Mouse (Mus musculus): ENCODE results near the gene Comtd1. TPM values are rescaled to one million over a fixed set of nuclear protein-coding genes. Genes with fewer than 3 reads are reported as not detected.

Gene Comtd1
- polyA plus RNA-seq, 1 experiment from 2014 or later = 47.4 TPM

DNA sequence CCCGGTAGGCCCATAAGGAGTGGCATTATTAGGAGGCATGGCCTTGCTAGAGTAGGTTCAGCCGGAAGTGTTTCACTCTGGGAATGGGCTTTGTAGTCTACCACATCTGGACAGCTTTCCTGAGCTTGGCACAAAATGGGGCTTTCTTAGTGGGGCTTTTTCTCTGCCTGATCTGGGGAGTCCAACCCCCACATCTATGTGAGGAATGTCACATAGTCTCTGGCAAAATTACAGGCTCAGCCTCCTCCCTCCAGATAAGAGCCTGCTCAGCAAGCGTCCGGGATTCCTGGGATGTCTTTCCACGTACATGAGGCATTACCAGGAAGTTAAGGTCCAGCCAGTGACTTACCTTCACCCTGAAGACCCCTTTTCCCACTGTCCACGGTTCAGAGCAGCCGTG is 24.9 kb downstream of the Comtd1 start:
- Histone ChIP-seq H3K27ac (ENCODE audit: low read depth) (no peak overlapping the region), H3K9me3 (ENCODE audit: control insufficient read depth, low read length) (no peaks in the 10 kb centered on the region), H3K9ac (ENCODE audit: low read length) (no peak overlapping the region), H3K36me3 (ENCODE audit: control insufficient read depth, insufficient read depth, low read length) (no peaks in the 10 kb centered on the region), H3K4me2 (ENCODE audit: low read length) (no peak overlapping the region), H3K4me1 (replicated peaks; ENCODE audit: control insufficient read depth, insufficient read depth, low read length) (peaks cover 17% of the 10 kb centered on the region), H3K27me3 (replicated peaks; ENCODE audit: control insufficient read depth, insufficient read depth, low read length) (no peaks in the 10 kb centered on the region), H3K4me3 (ENCODE audit: low read depth, low read length) (no peak overlapping the region)
- DNase-seq (ENCODE audit: low spot score) = no peak
- no peak for ATAC-seq (replicated peaks; ENCODE audit: low FRiP score, low TSS enrichment, low read depth)
- WGBS = 56% methylated on average over 7 of the region's 7 CpGs

DNA sequence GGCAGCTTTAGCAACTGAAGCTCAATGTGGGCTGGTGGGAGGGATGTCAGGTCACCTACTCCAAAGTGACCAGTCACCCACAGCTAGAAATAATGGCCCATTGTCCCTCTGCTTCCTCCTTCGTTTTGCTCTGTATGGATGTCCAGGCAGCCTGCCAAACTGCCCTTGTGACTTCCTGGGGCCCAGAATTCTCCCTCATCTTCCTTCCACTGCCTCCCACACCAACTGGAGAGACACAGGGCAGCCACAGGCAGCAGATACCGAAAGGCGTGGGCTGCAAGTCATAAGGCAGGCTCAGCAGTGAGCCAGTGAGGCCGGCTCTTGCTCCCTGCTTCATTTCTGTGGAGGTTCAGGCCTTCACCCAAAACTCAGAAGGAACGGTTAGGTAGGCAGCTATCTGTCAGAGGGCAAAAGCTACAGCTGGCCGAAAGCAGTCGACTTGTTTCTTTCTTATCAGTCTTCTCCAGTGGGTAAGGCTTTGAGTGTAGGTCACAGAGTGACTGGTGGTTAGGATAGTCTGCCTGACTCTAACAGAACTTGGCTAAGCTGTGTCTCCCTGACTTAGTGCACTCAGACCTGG is 25.9 kb downstream of the Comtd1 start:
- Histone ChIP-seq H3K36me3 (ENCODE audit: control insufficient read depth, insufficient read depth, low read length) (no peaks in the 10 kb centered on the region), H3K4me1 (replicated peaks; ENCODE audit: control insufficient read depth, insufficient read depth, low read length) (peaks cover 17% of the 10 kb centered on the region), H3K9ac (ENCODE audit: low read length) (no peak overlapping the region), H3K4me2 (ENCODE audit: low read length) (no peak overlapping the region), H3K27ac (ENCODE audit: low read depth) (peak overlapping the region; percentile 80), H3K4me3 (ENCODE audit: low read depth, low read length) (no peak overlapping the region), H3K27me3 (replicated peaks; ENCODE audit: control insufficient read depth, insufficient read depth, low read length) (no peaks in the 10 kb centered on the region), H3K9me3 (ENCODE audit: control insufficient read depth, low read length) (no peaks in the 10 kb centered on the region)
- ATAC-seq (replicated peaks; ENCODE audit: low FRiP score, low TSS enrichment, low read depth) (no peak), DNase-seq (ENCODE audit: low spot score) (peak; percentile 56)
- WGBS = 46% methylated on average over 7 of the region's 7 CpGs

DNA sequence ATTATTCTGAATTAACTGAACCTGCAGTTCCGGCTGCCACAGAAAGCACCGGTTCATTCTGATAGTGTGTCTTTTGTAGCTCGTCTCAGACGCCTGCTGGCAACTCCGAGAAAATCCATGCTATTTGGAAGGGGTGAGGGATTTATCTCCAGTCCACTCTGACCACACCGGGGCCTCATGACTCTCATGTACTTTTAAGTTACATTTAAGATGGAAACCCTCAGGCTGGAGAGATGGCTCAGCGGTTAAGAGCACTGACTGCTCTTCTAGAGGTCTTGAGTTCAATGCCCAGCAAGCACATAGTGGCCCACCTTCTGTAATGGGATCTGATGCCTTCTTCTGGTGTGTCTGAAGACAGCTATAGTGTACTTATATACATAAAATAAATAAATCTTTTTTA is 26.5 kb downstream of the Comtd1 start:
- peaks cover 17% of the 10 kb centered on the region for H3K4me1 ChIP-seq (replicated peaks; ENCODE audit: control insufficient read depth, insufficient read depth, low read length)
- no peak overlapping the region for H3K4me2 ChIP-seq (ENCODE audit: low read length)
- H3K36me3 ChIP-seq (ENCODE audit: control insufficient read depth, insufficient read depth, low read length) = no peaks in the 10 kb centered on the region
- ATAC-seq (replicated peaks; ENCODE audit: low FRiP score, low TSS enrichment, low read depth) = no peak
- 77% methylated on average over 7 of the region's 7 CpGs for WGBS
- DNase-seq (ENCODE audit: low spot score) = no peak
- H3K27me3 ChIP-seq (replicated peaks; ENCODE audit: control insufficient read depth, insufficient read depth, low read length) = no peaks in the 10 kb centered on the region
- no peaks in the 10 kb centered on the region for H3K9me3 ChIP-seq (ENCODE audit: control insufficient read depth, low read length)
- no peak overlapping the region for H3K4me3 ChIP-seq (ENCODE audit: low read depth, low read length)
- no peak overlapping the region for H3K9ac ChIP-seq (ENCODE audit: low read length)
- H3K27ac ChIP-seq (ENCODE audit: low read depth) = peak overlapping the region; percentile 80

DNA sequence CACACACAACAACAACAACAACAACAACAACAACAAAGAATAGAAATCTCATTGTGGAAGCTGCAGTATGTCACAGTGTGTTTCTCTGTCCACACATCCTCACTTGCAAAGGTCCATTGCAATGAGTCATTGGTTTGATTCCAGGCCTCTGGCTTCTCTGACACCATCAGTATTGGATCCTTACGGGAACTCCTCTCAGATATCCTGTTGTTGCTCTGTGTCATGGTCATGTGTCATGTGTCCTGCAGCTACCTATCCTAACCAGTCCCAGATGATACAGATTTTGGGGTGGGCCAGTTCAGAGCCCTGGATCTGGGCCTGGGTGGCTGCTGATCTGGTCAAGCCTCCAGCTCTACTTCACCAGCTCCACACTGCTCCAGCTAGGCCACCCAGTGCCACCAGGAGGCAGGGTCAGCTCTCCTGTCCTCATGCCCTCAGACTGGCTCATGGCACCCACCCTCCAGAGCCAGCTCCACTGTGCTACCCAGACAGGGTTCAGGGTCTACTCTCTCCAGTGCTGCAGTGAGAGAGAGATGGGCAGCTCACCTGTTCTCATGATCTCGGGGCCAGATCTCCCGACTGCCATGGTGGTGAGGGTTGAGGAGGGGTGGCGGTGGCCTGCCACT is 27.8 kb downstream of the Comtd1 start:
- Histone ChIP-seq H3K9me3 (ENCODE audit: control insufficient read depth, low read length) (no peaks in the 10 kb centered on the region), H3K4me1 (replicated peaks; ENCODE audit: control insufficient read depth, insufficient read depth, low read length) (peaks cover 18% of the 10 kb centered on the region), H3K4me2 (ENCODE audit: low read length) (no peak overlapping the region), H3K4me3 (ENCODE audit: low read depth, low read length) (no peak overlapping the region), H3K9ac (ENCODE audit: low read length) (no peak overlapping the region), H3K27me3 (replicated peaks; ENCODE audit: control insufficient read depth, insufficient read depth, low read length) (no peaks in the 10 kb centered on the region), H3K36me3 (ENCODE audit: control insufficient read depth, insufficient read depth, low read length) (no peaks in the 10 kb centered on the region), H3K27ac (ENCODE audit: low read depth) (no peak overlapping the region)
- DNase-seq (ENCODE audit: low spot score) = no peak
- 86% methylated on average over 4 of the region's 4 CpGs for WGBS
- ATAC-seq (replicated peaks; ENCODE audit: low FRiP score, low TSS enrichment, low read depth) = no peak

DNA sequence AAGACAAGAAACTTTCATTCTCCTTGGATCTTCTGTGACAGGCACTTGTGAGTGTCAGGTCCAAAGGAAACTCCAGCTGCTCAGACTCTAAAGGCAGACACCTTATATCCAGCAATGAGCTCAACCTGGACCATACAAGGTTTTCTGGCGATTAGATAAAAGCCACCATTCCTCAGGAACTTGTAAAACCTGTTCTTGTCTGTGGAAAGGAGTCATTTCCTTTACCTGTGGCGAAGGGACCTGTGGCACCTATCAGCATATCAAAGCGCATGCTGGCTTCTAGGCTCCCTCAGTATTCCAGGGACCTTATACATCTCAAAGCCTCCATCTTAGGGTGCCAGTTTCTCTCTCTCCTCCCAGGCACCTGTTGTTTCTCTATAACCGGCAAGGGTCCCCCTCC is 31.3 kb downstream of the Comtd1 start:
- H3K36me3 ChIP-seq (ENCODE audit: control insufficient read depth, insufficient read depth, low read length) = no peaks in the 10 kb centered on the region
- WGBS = 39% methylated on average over 4 of the region's 4 CpGs
- no peak overlapping the region for H3K27ac ChIP-seq (ENCODE audit: low read depth)
- no peaks in the 10 kb centered on the region for H3K9me3 ChIP-seq (ENCODE audit: control insufficient read depth, low read length)
- H3K4me2 ChIP-seq (ENCODE audit: low read length) = no peak overlapping the region
- peaks cover 5% of the 10 kb centered on the region; the same call in 1 of the 2 replicates for H3K4me1 ChIP-seq (replicated peaks; ENCODE audit: control insufficient read depth, insufficient read depth, low read length)
- DNase-seq (ENCODE audit: low spot score) = no peak
- ATAC-seq (replicated peaks; ENCODE audit: low FRiP score, low TSS enrichment, low read depth) = no peak; the same call in 1 of the 2 replicates
- H3K9ac ChIP-seq (ENCODE audit: low read length) = no peak overlapping the region
- no peak overlapping the region for H3K4me3 ChIP-seq (ENCODE audit: low read depth, low read length)
- no peaks in the 10 kb centered on the region for H3K27me3 ChIP-seq (replicated peaks; ENCODE audit: control insufficient read depth, insufficient read depth, low read length)

DNA sequence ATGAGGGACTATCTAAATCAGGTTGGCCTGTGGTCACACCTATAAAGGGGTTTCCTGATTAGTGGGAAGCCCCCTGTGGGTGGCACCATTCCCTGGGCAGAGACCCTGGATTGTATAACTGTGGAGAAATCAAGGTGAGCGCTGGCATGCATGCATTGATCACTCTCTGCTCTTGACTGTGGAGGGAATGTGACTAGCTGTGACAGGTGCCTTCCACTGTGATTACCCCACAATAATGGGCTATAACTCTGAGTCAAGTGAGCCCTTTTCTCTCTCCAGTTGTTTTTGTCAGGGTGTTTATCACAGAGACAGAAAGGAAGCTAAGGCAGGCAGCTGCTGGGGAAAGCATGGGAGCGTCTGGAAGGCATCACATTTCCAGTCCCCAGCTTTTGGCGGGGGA is 32.5 kb downstream of the Comtd1 start:
- Histone ChIP-seq H3K9me3 (ENCODE audit: control insufficient read depth, low read length) (no peaks in the 10 kb centered on the region), H3K4me2 (ENCODE audit: low read length) (no peak overlapping the region), H3K4me1 (replicated peaks; ENCODE audit: control insufficient read depth, insufficient read depth, low read length) (0 out of 2 replicates have a peak, but pooled peaks cover 5% of the 10 kb centered on the region), H3K27me3 (replicated peaks; ENCODE audit: control insufficient read depth, insufficient read depth, low read length) (no peaks in the 10 kb centered on the region), H3K4me3 (ENCODE audit: low read depth, low read length) (no peak overlapping the region), H3K27ac (ENCODE audit: low read depth) (no peak overlapping the region), H3K9ac (ENCODE audit: low read length) (no peak overlapping the region), H3K36me3 (ENCODE audit: control insufficient read depth, insufficient read depth, low read length) (no peaks in the 10 kb centered on the region)
- 44% methylated on average over 3 of the region's 3 CpGs for WGBS
- ATAC-seq (replicated peaks; ENCODE audit: low FRiP score, low TSS enrichment, low read depth) (no peak), DNase-seq (ENCODE audit: low spot score) (no peak)

DNA sequence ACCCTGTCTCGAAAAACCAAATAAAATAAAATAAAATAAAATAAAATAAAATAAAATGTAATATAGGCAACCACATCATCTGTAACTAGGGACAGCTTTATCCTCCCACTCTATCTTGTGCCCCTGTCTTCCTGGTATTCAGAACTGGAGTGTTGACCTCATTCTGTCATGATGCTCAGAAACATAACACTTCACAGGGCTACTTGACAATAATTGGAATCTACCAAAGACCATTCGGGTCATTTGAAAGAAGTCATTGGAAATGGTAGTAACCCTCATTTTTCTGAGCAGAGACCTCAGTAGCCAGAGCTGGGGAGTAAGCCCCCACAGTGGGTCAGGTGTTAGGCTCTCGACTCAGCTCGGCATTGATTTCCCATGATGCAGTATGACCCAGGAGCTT is 34.2 kb downstream of the Comtd1 start:
- WGBS = 95% methylated on average over 4 of the region's 4 CpGs

DNA sequence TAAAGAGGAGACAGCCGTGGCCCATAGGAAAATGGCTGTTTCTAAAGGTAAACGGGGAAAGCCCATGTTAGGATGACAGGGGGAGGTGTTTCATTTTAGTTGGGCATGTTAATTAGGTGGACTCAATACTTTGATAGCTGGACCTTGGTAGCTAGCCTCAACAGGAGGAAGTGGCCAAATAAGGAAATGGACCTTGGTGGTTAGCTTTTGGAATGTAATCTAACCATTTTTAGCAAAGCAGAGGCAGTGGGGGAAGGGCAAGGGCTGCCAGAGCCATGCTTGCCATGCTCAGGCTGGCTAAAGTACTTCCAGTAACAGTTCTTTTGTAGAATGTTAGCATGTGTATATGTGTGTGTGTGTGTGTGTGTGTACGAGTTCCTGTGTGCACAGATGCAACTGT is 34.9 kb downstream of the Comtd1 start:
- H3K4me1 ChIP-seq (replicated peaks; ENCODE audit: control insufficient read depth, insufficient read depth, low read length) = 0 out of 2 replicates have a peak, but pooled peaks cover 5% of the 10 kb centered on the region
- no peaks in the 10 kb centered on the region for H3K27me3 ChIP-seq (replicated peaks; ENCODE audit: control insufficient read depth, insufficient read depth, low read length)
- no peak for ATAC-seq (replicated peaks; ENCODE audit: low FRiP score, low TSS enrichment, low read depth)
- H3K4me2 ChIP-seq (ENCODE audit: low read length) = no peak overlapping the region
- no peaks in the 10 kb centered on the region for H3K9me3 ChIP-seq (ENCODE audit: control insufficient read depth, low read length)
- H3K36me3 ChIP-seq (ENCODE audit: control insufficient read depth, insufficient read depth, low read length) = no peaks in the 10 kb centered on the region
- no peak overlapping the region for H3K27ac ChIP-seq (ENCODE audit: low read depth)
- no peak for DNase-seq (ENCODE audit: low spot score)
- no peak overlapping the region for H3K9ac ChIP-seq (ENCODE audit: low read length)
- H3K4me3 ChIP-seq (ENCODE audit: low read depth, low read length) = no peak overlapping the region
- 93% methylated on average over 3 of the region's 3 CpGs for WGBS

More for the DNA sequence above, 34.2 kb downstream of the Comtd1 start:
- Histone ChIP-seq H3K36me3 (ENCODE audit: control insufficient read depth, insufficient read depth, low read length) (no peaks in the 10 kb centered on the region), H3K27me3 (replicated peaks; ENCODE audit: control insufficient read depth, insufficient read depth, low read length) (no peaks in the 10 kb centered on the region), H3K4me2 (ENCODE audit: low read length) (no peak overlapping the region), H3K27ac (ENCODE audit: low read depth) (no peak overlapping the region), H3K9me3 (ENCODE audit: control insufficient read depth, low read length) (no peaks in the 10 kb centered on the region), H3K9ac (ENCODE audit: low read length) (no peak overlapping the region), H3K4me3 (ENCODE audit: low read depth, low read length) (no peak overlapping the region), H3K4me1 (replicated peaks; ENCODE audit: control insufficient read depth, insufficient read depth, low read length) (0 out of 2 replicates have a peak, but pooled peaks cover 5% of the 10 kb centered on the region)
- ATAC-seq (replicated peaks; ENCODE audit: low FRiP score, low TSS enrichment, low read depth) (no peak), DNase-seq (ENCODE audit: low spot score) (no peak)

DNA sequence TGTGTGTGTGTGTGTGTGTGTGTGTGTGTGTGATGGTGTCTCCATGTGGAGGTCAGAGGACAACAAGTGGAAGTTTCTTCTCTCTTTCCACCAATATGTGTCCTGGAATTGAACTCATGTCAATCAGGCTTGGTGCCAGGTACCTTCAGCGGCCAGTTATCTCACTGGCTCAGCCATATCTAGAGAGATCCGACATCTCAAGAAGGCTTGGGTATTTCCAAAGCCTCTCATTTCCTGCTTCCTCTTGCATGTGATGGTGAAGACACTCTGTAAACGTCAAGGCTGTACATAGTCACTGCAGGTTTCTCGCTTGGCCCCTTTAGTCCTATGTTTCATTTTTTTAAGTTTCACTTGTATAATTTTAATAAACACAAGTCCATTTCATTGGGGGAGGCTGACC is 35.6 kb downstream of the Comtd1 start:
- no peak for DNase-seq (ENCODE audit: low spot score)
- H3K4me1 ChIP-seq (replicated peaks; ENCODE audit: control insufficient read depth, insufficient read depth, low read length) = 0 out of 2 replicates have a peak, but pooled peaks cover 5% of the 10 kb centered on the region

More for the DNA sequence above, 35.6 kb downstream of the Comtd1 start:
- Histone ChIP-seq H3K36me3 (ENCODE audit: control insufficient read depth, insufficient read depth, low read length) (no peaks in the 10 kb centered on the region), H3K9ac (ENCODE audit: low read length) (no peak overlapping the region), H3K4me2 (ENCODE audit: low read length) (no peak overlapping the region), H3K27ac (ENCODE audit: low read depth) (no peak overlapping the region), H3K9me3 (ENCODE audit: control insufficient read depth, low read length) (no peaks in the 10 kb centered on the region), H3K4me3 (ENCODE audit: low read depth, low read length) (no peak overlapping the region), H3K27me3 (replicated peaks; ENCODE audit: control insufficient read depth, insufficient read depth, low read length) (no peaks in the 10 kb centered on the region)
- 68% methylated on average over 4 of the region's 4 CpGs for WGBS
- ATAC-seq (replicated peaks; ENCODE audit: low FRiP score, low TSS enrichment, low read depth) = no peak

Measured in intestine, embryonic 14.5 days (tissue).